Mouse (Mus musculus) CH12F3 (cell line): Measurements from ENCODE around the gene Atf7ip.

ENCODE experiments used
- in situ Hi-C: fragments of 300-500 bp; cut with MboI; formaldehyde crosslinking; loops from 2 replicates; pipeline ENCODE4 v1.14.3; 2020; ENCODE audit warnings: low sequenced_read_pairs

Gene Atf7ip

DNA sequence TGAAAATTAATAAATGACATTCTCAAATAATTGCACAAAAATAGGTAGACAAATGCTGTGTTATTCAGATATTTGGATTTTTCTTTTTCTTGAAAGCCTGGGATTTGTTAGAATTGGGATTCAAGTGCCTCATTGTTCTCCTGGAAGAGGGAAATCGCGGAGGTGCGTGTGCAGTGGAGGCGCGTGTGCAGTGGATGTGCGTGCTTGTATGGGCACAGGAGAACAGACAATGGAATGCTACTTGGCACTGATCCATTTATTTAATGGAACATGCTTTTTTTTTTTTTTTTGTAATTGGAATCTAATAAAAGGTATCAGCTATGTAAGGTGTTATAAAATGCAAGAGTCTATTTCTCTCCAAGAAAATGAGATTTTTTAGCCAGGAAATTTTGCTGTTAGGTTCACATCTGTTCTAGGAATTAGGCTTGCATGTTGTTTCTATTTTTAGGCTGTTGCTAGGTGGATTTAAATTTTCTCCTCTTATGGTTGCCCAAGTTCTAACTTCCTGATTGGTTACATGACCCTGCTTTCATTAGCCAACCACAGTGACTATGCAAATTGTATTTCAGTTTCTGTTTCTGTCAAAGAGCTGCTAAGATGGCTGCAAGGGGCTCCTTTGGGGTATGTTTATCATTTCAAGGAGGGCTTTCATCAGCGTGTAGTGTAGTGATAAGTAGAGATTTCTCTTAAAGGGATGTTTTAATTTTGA is 44.8 kb downstream of the Atf7ip start:
- in situ Hi-C loops, result no loop called here

- in situ Hi-C loops, result no loop called here
Measured at GRCm38 (mm10) chr6:136551550-136552109, 45.7 kb downstream of the Atf7ip start.

DNA sequence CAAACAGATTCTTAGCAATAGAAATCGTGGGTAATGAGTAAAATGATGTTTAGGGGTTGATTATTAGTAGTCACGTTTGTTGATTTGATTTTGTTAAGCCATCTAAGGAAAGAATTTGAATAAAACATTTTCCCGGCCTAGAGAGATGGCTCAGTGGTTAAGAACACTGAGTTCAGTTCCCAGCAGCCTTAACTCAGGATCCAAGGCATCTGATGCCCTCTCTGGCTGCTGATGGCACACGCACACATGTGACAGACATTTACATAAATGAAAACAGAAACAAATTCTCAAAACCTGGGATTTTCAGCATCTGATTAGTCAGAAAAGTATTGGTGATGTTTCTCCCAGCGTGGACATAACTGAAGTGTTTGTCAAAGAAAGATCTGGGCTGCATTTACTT is 47.2 kb downstream of the Atf7ip start:
- in situ Hi-C loops, result no loop called here

GRCm38 (mm10) chr6:136553767-136554569 is 48.0 kb downstream of the Atf7ip start:
- in situ Hi-C loops, result no loop called here

GRCm38 (mm10) chr6:136554774-136555522 is 49.0 kb downstream of the Atf7ip start:
- in situ Hi-C loops, result no loop called here

- in situ Hi-C loops, result no loop called here
Measured at GRCm38 (mm10) chr6:136555523-136555915, 49.6 kb downstream of the Atf7ip start.

GRCm38 (mm10) chr6:136558288-136559005 is 52.5 kb downstream of the Atf7ip start:
- in situ Hi-C loops, result no loop called here

- in situ Hi-C loops, result no loop called here
Measured at GRCm38 (mm10) chr6:136566002-136566401, 60.0 kb downstream of the Atf7ip start.

GRCm38 (mm10) chr6:136590739-136591138 is 84.8 kb downstream of the Atf7ip start:
- in situ Hi-C loops, result no loop called here

DNA sequence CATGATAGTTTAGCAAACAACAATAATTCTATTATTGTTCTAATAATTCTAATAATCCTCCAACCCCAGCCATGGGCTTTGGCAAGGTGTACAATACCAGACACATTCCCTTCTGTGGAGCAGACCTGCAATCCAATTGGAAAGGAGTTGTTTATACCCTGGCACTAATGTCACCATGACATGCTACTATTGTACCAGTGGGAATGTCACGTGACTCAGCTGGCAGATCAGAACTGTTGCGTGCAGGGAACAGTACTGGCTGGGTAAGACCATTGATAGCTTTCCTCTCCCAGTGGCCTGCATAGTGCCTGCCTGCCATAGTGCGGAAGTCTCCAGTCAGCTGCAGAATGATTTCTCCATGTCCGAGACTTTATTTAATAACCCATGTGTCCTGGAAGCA is 88.6 kb downstream of the Atf7ip start:
- in situ Hi-C loops, result no loop called here

GRCm38 (mm10) chr6:136602601-136603000 is 96.6 kb downstream of the Atf7ip start:
- in situ Hi-C loops, result loop anchor here (25.0 kb wide), 1 partner anchor 385 kb away; no protein-coding TSS in a partner anchor

- in situ Hi-C loops, result loop anchor here (10.0 to 25.0 kb wide), 2 partner anchors 113 to 376 kb away; no protein-coding TSS in a partner anchor
Measured at GRCm38 (mm10) chr6:136611351-136612215, 105.6 kb downstream of the Atf7ip start.

DNA sequence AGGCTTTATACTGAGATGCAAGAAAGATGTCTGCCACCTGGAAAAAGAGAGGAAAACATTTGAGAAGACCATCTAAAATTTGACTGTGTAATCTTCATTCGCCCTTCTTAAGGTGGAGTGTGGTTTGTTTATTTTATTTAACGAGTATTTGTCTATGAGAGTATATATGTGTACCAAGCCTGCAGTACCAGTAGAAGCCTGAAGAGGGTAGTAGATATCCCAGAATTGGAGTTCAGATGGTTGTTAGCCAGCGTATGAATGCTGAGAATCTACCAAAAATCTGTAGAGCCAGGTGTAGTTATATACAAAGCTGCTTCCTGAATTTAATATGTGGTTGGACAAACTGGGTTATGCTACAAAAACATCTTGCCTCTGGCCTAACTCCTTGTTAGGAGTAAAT is 106.3 kb downstream of the Atf7ip start:
- in situ Hi-C loops, result loop anchor here (10.0 to 25.0 kb wide), 2 partner anchors 112 to 375 kb away; no protein-coding TSS in a partner anchor

GRCm38 (mm10) chr6:136614156-136614555 is 108.2 kb downstream of the Atf7ip start:
- in situ Hi-C loops, result loop anchor here (10.0 to 25.0 kb wide), 2 partner anchors 111 to 373 kb away; no protein-coding TSS in a partner anchor

DNA sequence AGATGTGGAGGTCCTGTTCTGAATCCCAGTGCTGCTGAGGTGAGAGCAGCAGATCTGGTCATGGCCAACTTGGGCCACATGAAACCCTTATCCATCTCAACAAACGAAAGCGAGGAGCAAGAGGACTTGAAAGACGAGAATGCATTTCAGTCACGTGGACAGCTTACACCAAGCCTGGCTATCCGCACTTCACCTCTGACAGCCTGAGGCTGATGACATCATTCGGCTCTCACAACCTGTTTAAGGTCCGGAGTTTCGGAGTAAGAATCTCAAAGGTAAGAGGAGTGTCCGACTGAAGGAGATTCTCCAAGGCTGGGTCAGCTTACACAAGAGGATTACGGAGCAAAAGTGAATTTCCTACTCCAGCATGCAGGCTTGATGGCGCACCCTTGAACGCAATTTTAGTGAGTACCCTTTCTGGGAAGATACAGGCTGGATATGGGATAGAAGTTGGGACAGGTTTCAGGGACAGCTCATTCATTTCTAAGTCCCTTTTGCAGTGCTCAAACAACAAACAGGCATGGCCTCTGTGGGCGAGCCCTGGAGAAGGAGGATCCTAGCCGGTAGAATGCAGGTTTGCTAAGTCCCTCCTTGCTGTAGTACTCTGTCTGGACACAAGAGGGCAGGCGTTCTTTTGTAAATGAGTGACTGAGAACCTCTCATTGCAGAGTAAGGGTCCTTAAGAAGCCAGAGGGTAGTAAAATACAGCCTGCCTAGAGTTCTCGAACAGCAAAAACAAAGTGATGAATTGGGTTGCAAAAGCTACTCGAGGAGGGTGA is 114.6 kb downstream of the Atf7ip start:
- in situ Hi-C loops, result loop anchor here (25.0 kb wide), 1 partner anchor 367 kb away; no protein-coding TSS in a partner anchor

DNA sequence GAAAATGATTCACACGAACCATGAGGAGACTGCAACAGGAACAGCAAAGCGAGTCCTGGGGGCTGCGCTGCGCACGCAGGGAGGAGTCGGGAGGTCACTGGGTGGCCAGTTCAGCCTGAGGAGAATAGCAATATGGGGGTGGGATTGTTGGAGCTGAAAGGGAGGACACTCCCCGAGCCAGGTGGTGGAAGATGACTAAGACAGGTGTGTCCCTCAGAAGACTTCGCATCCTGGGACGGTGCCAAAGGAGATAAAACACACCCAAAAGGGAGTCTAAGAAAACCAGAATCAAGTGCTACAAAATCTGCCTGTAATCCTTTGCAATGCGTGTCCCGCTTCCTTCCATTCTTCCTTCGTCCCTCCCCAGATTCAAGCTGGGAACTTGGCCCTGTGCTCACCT is 119.5 kb downstream of the Atf7ip start:
- in situ Hi-C loops, result no loop called here

GRCm38 (mm10) chr6:136629639-136630038 is 123.7 kb downstream of the Atf7ip start:
- in situ Hi-C loops, result no loop called here

DNA sequence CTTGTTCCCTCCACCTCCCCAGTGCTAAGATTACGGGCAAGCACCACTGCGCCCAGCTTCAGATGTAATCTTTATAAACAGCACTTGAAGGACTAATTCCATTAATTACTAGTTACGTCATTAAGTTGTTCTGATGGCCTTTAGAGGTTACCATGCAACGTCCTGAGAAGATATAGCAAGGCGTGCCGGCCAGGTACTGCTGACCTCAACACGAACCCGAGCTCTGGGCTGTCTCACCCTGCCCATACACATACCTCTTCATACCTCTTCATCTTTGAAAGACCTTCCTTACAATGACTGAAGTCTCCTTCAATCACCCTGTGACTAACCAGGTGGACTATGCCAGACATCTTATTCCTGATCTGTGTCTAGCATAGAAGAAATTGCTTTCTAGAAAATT is 125.6 kb downstream of the Atf7ip start:
- in situ Hi-C loops, result no loop called here
